Mouse (Mus musculus): ENCODE results near the gene Clip3.
A peak's percentile ranks its signal among the peaks of the same experiment; 100 is the strongest.

Clip3 gene

GRCm38 (mm10) chr7:30295103-30295502, 3.6 kb downstream of the Clip3 start:
- peak; percentile 57 to 70 for DNase-seq

- DNase-seq, result no peak
These were observed 5.3 kb downstream of the Clip3 start for GRCm38 (mm10) chr7:30296816-30297215.

GRCm38 (mm10) chr7:30297266-30297665, 5.7 kb downstream of the Clip3 start:
- no peak for DNase-seq

DNA sequence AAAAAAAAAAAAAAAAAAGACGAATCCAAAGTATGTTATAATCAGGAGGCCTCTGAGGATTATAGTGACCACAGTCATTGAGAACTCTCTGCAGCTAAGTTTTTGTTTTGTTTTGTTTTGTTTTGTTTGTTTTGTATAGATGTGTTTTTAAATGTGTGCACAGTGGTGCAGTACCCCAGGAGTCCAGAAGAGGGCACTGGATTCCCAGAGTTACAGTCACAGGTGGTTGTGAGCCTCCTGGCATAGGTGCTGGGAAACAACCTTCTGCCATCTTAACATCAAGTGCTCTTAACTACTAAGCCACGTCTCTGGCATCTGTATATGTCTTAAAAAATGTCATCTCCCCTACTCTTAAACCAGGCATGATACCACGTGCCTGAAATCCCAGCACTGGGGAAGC, 9.4 kb downstream of the Clip3 start:
- peak; percentile 43 to 49 for DNase-seq

- peak in 1 of 2 experiments; percentile 29 for DNase-seq
These were observed 14.7 kb downstream of the Clip3 start for GRCm38 (mm10) chr7:30306083-30306779.

- DNase-seq, result peak; percentile 92 to 96
These were observed 16.8 kb downstream of the Clip3 start, which contains the start of gene Alkbh6 for GRCm38 (mm10) chr7:30308076-30309005. Gene Alkbh6, plus strand, starts transcription at chr7:30308717.

DNA sequence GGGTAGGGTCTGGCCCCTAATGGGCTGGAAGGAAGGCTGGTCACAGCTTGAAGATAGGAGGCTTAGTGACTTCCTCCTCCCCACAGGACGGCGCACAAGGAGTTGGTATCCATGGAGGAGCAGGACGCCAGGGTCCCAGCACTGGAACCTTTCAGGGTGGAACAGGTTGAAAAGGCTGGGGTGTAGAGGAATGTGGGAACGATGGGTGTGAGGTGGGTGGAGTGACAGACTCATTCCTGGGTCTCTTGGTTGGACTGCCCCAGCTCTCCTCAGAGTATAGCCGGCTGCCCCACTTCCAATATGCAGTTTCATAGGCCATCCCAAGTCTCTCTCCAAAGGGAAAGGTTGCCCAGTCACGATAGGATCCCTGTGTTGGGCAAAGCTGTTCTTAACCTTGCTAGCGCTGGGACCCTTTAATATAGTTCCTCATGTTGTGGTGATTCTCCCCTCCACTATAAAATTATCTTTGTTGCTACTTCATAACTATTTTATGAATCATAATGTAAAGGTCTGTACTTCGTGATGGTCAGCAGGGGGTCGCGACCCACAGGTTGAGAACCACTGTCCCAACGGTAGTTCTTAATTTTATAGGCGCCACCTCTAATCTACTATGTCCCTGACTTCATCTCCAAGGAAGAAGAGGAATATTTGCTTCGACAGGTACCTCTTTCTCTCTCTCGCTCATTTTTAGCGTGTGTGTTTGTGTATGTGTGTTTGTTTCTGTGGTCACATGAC, 18.0 kb downstream of the Clip3 start:
- DNase-seq, result no peak

DNA sequence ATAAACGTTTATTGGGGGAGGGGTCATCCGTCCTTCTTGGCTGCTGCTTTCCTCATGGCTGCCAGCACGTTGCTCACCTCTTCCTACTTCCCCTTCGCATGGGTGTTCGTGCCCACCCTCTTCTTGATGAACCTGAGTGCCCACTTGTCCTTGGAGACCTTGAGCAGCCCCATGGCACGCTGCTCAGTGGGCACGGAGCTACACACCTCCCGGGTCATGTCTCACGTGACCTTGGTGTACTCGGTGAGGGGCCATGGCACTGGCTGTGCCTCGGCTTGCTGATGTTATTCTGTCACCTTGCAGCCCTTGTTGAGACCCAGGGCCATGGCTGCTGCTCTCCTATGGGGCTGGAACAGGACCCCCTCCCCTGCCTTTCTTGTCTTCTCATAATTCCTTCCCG, 18.6 kb downstream of the Clip3 start:
- no peak for DNase-seq

- DNase-seq, result peak; percentile 53 to 72
These were observed 22.3 kb downstream of the Clip3 start for GRCm38 (mm10) chr7:30313666-30314320.

- DNase-seq, result peak; percentile 50 to 72
These were observed 23.2 kb downstream of the Clip3 start, which contains the start of gene Syne4 for GRCm38 (mm10) chr7:30314721-30315155. Gene Syne4, plus strand, starts transcription at chr7:30314807.

- DNase-seq, result no peak
These were observed 24.3 kb downstream of the Clip3 start for GRCm38 (mm10) chr7:30315559-30316529.

- DNase-seq, result peak in 1 of 2 experiments; percentile 28
These were observed 26.6 kb downstream of the Clip3 start for GRCm38 (mm10) chr7:30318142-30318541.

- no peak for DNase-seq
These were observed 29.4 kb downstream of the Clip3 start for GRCm38 (mm10) chr7:30320946-30321345.

DNA sequence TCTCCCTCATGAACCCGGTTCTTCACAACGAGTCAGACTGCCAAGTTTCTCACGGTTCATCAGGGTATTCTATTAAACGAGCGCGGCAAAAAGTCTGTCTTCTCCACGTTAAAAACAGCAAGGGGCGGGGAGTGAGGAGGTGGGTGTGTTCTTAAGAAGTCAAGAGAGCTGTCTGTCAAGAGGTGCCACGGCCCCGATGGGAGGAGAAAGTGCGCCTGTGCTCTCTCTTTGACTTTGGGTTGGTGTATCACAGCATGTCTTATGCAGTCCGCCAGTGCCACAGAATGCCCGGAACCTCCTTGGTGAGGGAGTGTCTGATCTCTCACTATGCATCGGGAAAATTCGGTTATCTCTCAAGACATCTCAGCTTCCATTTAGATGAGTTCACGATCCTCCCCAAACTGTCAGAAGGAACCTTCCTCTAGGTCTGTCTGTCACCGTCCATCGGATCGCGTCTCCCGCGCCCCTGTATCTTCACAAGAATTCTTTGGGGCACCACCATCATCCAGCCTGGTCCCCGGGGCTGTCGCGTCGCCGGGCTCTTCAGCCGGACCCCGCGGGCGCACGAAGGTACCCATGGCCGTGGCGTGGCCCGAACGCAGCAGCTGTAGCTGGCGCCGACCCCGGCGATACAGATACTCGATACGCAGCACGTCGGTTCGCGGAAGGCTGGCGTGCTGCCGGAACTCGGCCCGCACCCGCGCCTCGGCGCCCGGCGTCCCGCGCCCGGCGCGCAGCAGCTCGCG, 30.2 kb downstream of the Clip3 start, which contains the start of gene E130208F15Rik:
Gene E130208F15Rik, plus strand, starts transcription at position 202 of the 746 bp plus-strand sequence.
- peak; percentile 74 to 85 for DNase-seq

DNA sequence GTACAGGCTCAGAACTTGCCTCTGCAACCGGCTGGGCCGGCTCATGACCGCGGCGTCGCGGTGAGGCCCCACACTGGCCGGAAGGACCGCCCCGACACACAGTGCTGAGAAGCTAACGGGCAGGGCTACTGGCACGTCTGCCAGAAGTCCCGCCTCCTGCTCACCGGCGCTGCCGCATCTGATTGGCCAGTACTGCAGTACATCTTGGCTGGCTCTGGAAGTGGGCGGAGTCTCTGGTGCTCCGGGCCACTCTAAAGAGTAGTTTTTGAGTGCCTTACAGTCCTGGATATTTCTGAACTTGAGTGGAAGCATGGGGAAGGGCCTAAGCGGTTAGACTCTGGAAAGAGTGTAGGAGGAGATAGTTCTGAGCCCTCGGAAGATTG, 30.7 kb downstream of the Clip3 start:
- DNase-seq, result peak; percentile 98 to 99

DNA sequence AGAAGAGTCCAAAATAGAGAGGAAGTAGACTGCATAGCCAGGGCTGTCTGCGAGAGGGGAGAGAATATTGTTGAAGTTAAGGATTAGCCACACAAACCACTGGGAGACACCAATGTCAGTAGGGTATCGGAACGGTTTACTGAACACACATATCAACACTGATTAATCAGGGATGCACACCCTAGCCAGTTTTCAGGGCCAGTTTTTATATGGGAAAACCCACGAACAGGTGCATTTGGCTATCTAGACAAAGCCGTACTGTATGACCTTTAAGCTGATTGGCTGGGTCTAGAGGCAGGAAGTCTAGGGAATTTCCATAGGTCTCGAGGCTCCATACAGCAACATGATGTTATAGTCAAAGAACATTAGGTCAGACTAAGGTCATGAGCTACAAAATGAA, 31.3 kb downstream of the Clip3 start:
- DNase-seq, result no peak

- no peak for DNase-seq
These were observed 32.3 kb downstream of the Clip3 start, which contains the start of gene Sdhaf1 for GRCm38 (mm10) chr7:30323795-30324194. Gene Sdhaf1, minus strand, starts transcription at chr7:30323895.

DNA sequence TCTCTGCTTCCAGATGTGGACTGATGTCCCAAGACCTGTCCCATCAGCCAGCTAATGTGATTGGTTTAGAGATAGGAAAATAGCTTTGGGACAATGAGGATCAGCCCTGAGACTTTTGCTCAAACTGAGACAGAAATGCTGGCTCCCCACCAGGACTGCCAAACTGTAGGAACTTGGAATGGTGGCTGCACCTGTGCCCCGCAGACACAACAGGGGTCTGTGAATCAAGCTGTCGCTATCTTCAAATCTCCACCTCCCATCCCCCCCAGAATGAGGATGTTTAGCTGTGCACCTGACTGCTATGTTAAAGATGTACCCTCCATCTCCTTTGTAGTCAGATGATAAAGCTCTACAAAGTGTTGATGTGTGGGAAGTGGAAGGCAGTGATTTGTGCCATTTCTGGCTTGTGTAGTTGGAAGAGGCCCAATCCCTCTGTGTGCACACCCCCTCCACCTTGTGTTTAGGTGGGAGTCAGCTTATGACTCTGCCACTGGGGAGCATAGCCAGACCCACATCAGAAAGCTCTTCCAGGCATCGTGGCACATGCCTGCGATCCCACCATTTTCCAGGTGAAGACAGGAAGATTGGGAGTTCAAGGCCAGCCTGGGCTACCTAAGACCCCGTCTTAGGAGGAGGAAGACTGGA, 32.9 kb downstream of the Clip3 start:
- DNase-seq, result no peak

DNA sequence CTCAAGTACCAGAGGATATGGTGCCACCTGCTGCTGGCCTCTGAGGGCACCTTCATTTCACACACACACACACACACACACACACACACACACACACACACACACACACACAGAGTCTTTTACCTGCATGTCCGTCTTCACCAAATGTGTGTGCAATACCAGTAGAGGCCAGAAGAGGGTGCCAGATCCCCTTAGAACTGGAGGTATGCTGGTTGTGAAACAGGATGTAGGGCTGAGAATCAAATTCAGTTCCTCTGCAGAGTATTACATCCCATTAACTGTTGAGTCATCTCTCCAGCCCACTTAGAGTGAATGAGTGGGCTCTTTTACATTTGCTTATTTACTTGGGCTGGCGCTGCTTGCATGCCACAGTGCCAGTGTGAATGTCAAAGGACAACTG, 33.8 kb downstream of the Clip3 start:
- peak; percentile 71 to 75 for DNase-seq

DNA sequence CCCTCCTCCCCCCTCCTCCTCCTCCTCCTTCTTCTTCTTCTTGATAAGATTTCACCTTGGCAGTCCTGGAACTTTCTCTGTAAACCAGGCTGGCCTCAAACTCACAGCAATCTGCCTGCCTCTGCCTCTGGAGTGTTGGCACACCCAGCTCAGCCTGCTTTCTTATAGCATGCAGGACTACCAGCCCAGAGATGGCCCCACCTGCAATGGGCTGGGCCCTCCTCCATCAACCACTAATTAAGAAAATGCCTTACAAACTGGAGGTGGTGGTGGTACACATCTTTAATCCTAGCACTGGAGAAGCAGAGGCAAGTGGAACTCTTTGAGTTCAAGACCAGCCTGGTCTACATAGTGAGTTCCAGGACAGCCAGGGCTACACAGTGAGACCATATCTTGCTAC, 34.9 kb downstream of the Clip3 start:
- DNase-seq, result no peak

All from kidney, postnatal 4 days (tissue).